Mouse (Mus musculus) cerebellum, adult 2 months (tissue): ENCODE data around the gene Cyp17a1. TPM values are rescaled to one million over a fixed set of nuclear protein-coding genes. Genes with fewer than 3 reads are reported as not detected.

Experiments used
- DNase-seq, 2 experiments: peaks; one replicate each; pipeline ENCODE4 v3.0.0; 2021
- H3K27ac ChIP-seq: fragments of 200-500 bp; 2 replicates; pipeline ENCODE4 v1.5.1; 2012; ENCODE audit warnings: low read length, control low read depth, inconsistent platforms; ENCODE audit not compliant: insufficient read depth
- H3K27me3 ChIP-seq: fragments of 200-500 bp; 2 replicates; pipeline ENCODE4 v1.6.1; 2012; ENCODE audit warnings: inconsistent platforms, mild to moderate bottlenecking, low read length, moderate library complexity; ENCODE audit not compliant: control insufficient read depth, insufficient read depth
- H3K4me1 ChIP-seq: fragments of 200-500 bp; 2 replicates; pipeline ENCODE4 v1.6.1; 2011; ENCODE audit warnings: low read length; ENCODE audit not compliant: control insufficient read depth, insufficient read depth
- H3K4me3 ChIP-seq: fragments of 200-500 bp; replicated peaks from 2 replicates; pipeline ENCODE3; 2011; ENCODE audit warnings: mild to moderate bottlenecking, low read depth, low read length, control low read depth; ENCODE audit not compliant: insufficient read depth
- CTCF ChIP-seq: fragments of 200-500 bp; IDR thresholded peaks from 2 replicates; pipeline ENCODE4 v1.5.1; 2011; ENCODE audit warnings: low read depth, mild to moderate bottlenecking, control low read depth, low read length, moderate library complexity, borderline replicate concordance; ENCODE audit not compliant: insufficient read depth
- POLR2A ChIP-seq: fragments of 200-500 bp; IDR thresholded peaks from 2 replicates; pipeline ENCODE4 v1.6.1; 2011; ENCODE audit warnings: low read length, control low read depth, borderline replicate concordance; ENCODE audit not compliant: insufficient read depth
- WGBS: fragments of 180-500 bp; shearing (Covaris S2); methylation state at CpG from one replicate; pipeline ENCODE4 v1.1.7; 2018; 5-methylcytosine and 5-hydroxymethylcytosine counted together
- polyA plus RNA-seq: library from polyadenylated mRNA; depleted of rRNA; stranded (reverse); fragments of >200 nt; gene quantifications from 2 replicates; pipeline ENCODE4 v1.2.3, GENCODE M21; 2012

The Cyp17a1 gene
- polyA plus RNA-seq, 1 experiment: 0.08 TPM

- no peak for DNase-seq
- Histone ChIP-seq H3K27me3 (no peaks in the 10 kb centered on the region), H3K4me1 (peaks cover 41% of the 10 kb centered on the region), H3K4me3 (no peak overlapping the region), H3K27ac (no peak overlapping the region; the same call in 1 of the 2 replicates)
- TF ChIP-seq POLR2A (no peak), CTCF (no peak)
- 69% methylated on average over 10 of the region's 10 CpGs for WGBS
These were observed 28.6 kb downstream of the Cyp17a1 start for GRCm38 (mm10) chr19:46644343-46644792.

GRCm38 (mm10) chr19:46643236-46643635 lies 29.7 kb downstream of the Cyp17a1 start:
- Histone ChIP-seq H3K27ac (peak overlapping the region; percentile 24; the same call in 1 of the 2 replicates), H3K4me3 (no peak overlapping the region), H3K4me1 (peaks cover 41% of the 10 kb centered on the region), H3K27me3 (no peaks in the 10 kb centered on the region)
- TF ChIP-seq POLR2A: no peak
- no peak for TF ChIP-seq CTCF
- DNase-seq: peak in 1 of 2 experiments; percentile 59
- whole genome bisulfite sequencing: 24% methylated on average over 5 of the region's 5 CpGs

- 83% methylated on average over 22 of the region's 22 CpGs for WGBS
- Histone ChIP-seq H3K4me1 (peaks cover 41% of the 10 kb centered on the region), H3K4me3 (no peak overlapping the region), H3K27me3 (no peaks in the 10 kb centered on the region), H3K27ac (no peak overlapping the region)
- DNase-seq: no peak
- TF ChIP-seq CTCF: no peak
- no peak for TF ChIP-seq POLR2A
These were observed 30.7 kb downstream of the Cyp17a1 start for GRCm38 (mm10) chr19:46642136-46642753.

- 0 out of 2 replicates have a peak overlapping the region, but pooled peaks have one; percentile 8 for H3K27ac ChIP-seq
- peak in 1 of 2 experiments; percentile 31 for DNase-seq
- TF ChIP-seq POLR2A (no peak), CTCF (no peak)
- no peak overlapping the region for H3K4me3 ChIP-seq
- 62% methylated on average over 19 of the region's 19 CpGs for WGBS
- H3K4me1 ChIP-seq: peaks cover 41% of the 10 kb centered on the region
- H3K27me3 ChIP-seq: no peaks in the 10 kb centered on the region
These were observed 31.4 kb downstream of the Cyp17a1 start for GRCm38 (mm10) chr19:46641420-46642085.

GRCm38 (mm10) chr19:46640780-46641179 lies 32.2 kb downstream of the Cyp17a1 start:
- Histone ChIP-seq H3K27ac (no peak overlapping the region), H3K27me3 (no peaks in the 10 kb centered on the region), H3K4me1 (peaks cover 35% of the 10 kb centered on the region), H3K4me3 (no peak overlapping the region)
- no peak for DNase-seq
- WGBS: 89% methylated on average over 8 of the region's 8 CpGs
- no peak for TF ChIP-seq POLR2A
- no peak for TF ChIP-seq CTCF

- no peak for TF ChIP-seq CTCF
- no peak for TF ChIP-seq POLR2A
- Histone ChIP-seq H3K27me3 (no peaks in the 10 kb centered on the region), H3K4me3 (no peak overlapping the region), H3K4me1 (peaks cover 23% of the 10 kb centered on the region), H3K27ac (no peak overlapping the region)
- DNase-seq: no peak
- WGBS: 87% methylated on average over 14 of the region's 14 CpGs
These were observed 33.5 kb downstream of the Cyp17a1 start for GRCm38 (mm10) chr19:46639496-46639895.

- H3K4me3 ChIP-seq: no peak overlapping the region
- H3K27ac ChIP-seq: no peak overlapping the region
- H3K27me3 ChIP-seq: no peaks in the 10 kb centered on the region
- H3K4me1 ChIP-seq: peaks cover 19% of the 10 kb centered on the region
- DNase-seq: no peak
- TF ChIP-seq CTCF (no peak), POLR2A (no peak)
These were observed 33.9 kb downstream of the Cyp17a1 start for GRCm38 (mm10) chr19:46639053-46639452.

- no peak overlapping the region for H3K4me3 ChIP-seq
- H3K4me1 ChIP-seq: peaks cover 6% of the 10 kb centered on the region; the same call in 1 of the 2 replicates
- DNase-seq: no peak
- TF ChIP-seq POLR2A (no peak), CTCF (no peak)
- 72% methylated on average over 6 of the region's 6 CpGs for WGBS
- H3K27ac ChIP-seq: no peak overlapping the region
- no peaks in the 10 kb centered on the region for H3K27me3 ChIP-seq
These were observed 35.4 kb downstream of the Cyp17a1 start for GRCm38 (mm10) chr19:46637598-46637997.
